9 mouse cellular contexts compared by ENCODE assay signal in the genomic region with DNA sequence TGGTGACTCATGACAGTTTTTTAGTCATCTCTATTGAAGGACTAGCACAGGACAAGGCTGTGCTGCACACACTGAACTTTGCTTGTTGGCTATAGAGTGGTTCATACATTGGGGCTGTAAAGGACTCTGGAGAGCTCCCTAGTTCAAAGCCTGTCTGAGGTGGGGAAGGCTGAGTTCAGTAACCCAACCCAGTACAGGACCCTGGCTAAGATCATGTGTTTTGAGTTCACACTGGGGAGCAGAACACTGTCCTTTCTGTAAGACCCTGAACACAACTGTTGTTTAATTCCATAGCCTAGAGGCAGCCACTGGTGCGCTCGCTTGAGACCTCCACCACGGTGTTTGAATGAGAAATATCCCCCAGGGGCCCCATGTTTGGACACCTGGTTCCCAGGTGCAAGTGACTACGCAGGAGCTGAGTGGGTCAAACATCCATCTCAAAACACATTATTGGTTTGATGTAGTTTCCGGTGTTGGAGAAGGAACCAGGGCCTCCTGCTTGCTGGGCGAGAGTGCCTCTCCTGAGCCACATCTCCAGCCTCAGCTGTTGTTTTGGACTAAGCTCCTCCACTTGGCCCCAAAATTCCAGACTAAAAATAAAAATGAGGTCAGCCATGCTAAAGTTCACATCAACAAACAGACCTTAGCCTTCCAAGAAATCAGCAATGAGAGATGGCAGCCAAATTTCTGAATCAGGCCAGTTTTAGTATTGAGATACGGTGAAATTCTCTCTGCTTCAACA. TPM values are rescaled to one million over a fixed set of nuclear protein-coding genes. Genes with fewer than 3 reads are reported as not detected.
DNase-seq lines count a peak whose midpoint lies in the region; ATAC-seq lines count a peak whose summit lies in the region.
"Had no signal": no experiment of that assay in that cellular context is flagged by ENCODE, and none has a peak within 500 bp of the region (broad histone marks: within the 10 kb centered on the region; RNA-seq: fewer than 3 reads in every experiment).

No protein-coding gene starts in this region.

- no peak overlapping the region; the same call in 1 of the 2 replicates for H3K27ac ChIP-seq in lung, embryonic 16.5 days (ENCODE audit: low read length)
- no peak overlapping the region for H3K27ac ChIP-seq in hindbrain, embryonic 16.5 days (ENCODE audit: low read depth, low read length)
- H3K27ac ChIP-seq: lung, embryonic 15.5 days had no signal

- H3K9ac ChIP-seq in lung, embryonic 16.5 days (ENCODE audit: low read length), result no peak overlapping the region
- no peak overlapping the region for H3K9ac ChIP-seq in hindbrain, embryonic 16.5 days (ENCODE audit: low read depth, low read length)
- H3K9ac ChIP-seq: lung, embryonic 15.5 days had no signal

- peak; percentile 47; the same call in 1 of the 2 replicates for ATAC-seq in lung, embryonic 16.5 days (ENCODE audit: low read depth)
- no peak for ATAC-seq in erythroblast, adult 5-6 weeks (replicated peaks; ENCODE audit: low FRiP score, poor library complexity, severe bottlenecking)
- no peak for ATAC-seq in hindbrain, embryonic 16.5 days

- no peaks in the 10 kb centered on the region for H3K9me3 ChIP-seq in lung, embryonic 16.5 days (ENCODE audit: control insufficient read depth, low read length)
- H3K9me3 ChIP-seq in hindbrain, embryonic 16.5 days (ENCODE audit: control insufficient read depth, low read length), result no peaks in the 10 kb centered on the region
- H3K9me3 ChIP-seq: lung, embryonic 15.5 days had no signal

- no peak overlapping the region for H3K4me2 ChIP-seq in lung, embryonic 16.5 days (ENCODE audit: low read depth, low read length)
- H3K4me2 ChIP-seq in hindbrain, embryonic 16.5 days (ENCODE audit: low read length), result no peak overlapping the region
- H3K4me2 ChIP-seq: lung, embryonic 15.5 days had no signal

- H3K4me3 ChIP-seq in lung, embryonic 16.5 days (ENCODE audit: low read length), result no peak overlapping the region
- H3K4me3 ChIP-seq in hindbrain, embryonic 16.5 days (ENCODE audit: low read length), result no peak overlapping the region
- H3K4me3 ChIP-seq: lung, embryonic 15.5 days had no signal

- 58% methylated on average over 7 of the region's 7 CpGs for whole genome bisulfite sequencing in lung, embryonic 16.5 days
- WGBS in hindbrain, embryonic 16.5 days, result 82% methylated on average over 7 of the region's 7 CpGs

- peaks cover 3% of the 10 kb centered on the region for H3K4me1 ChIP-seq in lung, embryonic 16.5 days (replicated peaks; ENCODE audit: control insufficient read depth, insufficient read depth, low read length)
- no peaks in the 10 kb centered on the region for H3K4me1 ChIP-seq in hindbrain, embryonic 16.5 days (ENCODE audit: control insufficient read depth, insufficient read depth, low read depth, low read length)

- no peaks in the 10 kb centered on the region for H3K27me3 ChIP-seq in lung, embryonic 16.5 days (ENCODE audit: control insufficient read depth, insufficient read depth, low read depth, low read length)
- H3K27me3 ChIP-seq in hindbrain, embryonic 16.5 days (replicated peaks; ENCODE audit: control insufficient read depth, insufficient read depth, low read length), result no peaks in the 10 kb centered on the region
- H3K27me3 ChIP-seq: lung, embryonic 15.5 days had no signal

- intact Hi-C loops in heart, postnatal 36 days (cut with DNase I), result no loop called here

- peak; percentile 58 for DNase-seq in adrenal gland, adult 2 months
- DNase-seq in adrenal gland, postnatal 4 days (ENCODE audit: low spot score in 2 of 2), result no peak
- DNase-seq in cerebellum, postnatal 10 days, result peak; percentile 23 to 44
- DNase-seq in heart, postnatal 36 days, result peak; percentile 61 to 69
- no peak for DNase-seq in embryo, embryonic 10 days (ENCODE audit: low spot score)

- H3K36me3 ChIP-seq in lung, embryonic 16.5 days (ENCODE audit: control insufficient read depth, insufficient read depth, low read length), result no peaks in the 10 kb centered on the region
- H3K36me3 ChIP-seq in hindbrain, embryonic 16.5 days (ENCODE audit: control insufficient read depth, insufficient read depth, low read length), result no peaks in the 10 kb centered on the region
- H3K36me3 ChIP-seq: lung, embryonic 15.5 days had no signal

RNA-seq across cellular contexts. Expression of a gene that starts 10.0 kb away (rescaled TPM):
- 10 to 100 TPM; 53.7 to 58.8 TPM for total RNA-seq in adrenal gland, adult 2 months (2021)
- 24.1 and 25.1 TPM in 2 replicates for polyA plus RNA-seq in adrenal gland, adult 2 months (2012; rRNA removed)
- total RNA-seq in adrenal gland, postnatal 4 days (2021), result 10 to 100 TPM; 54.8 to 62.6 TPM
- 10 to 100 TPM; 24.1 to 28.1 TPM for total RNA-seq in heart, postnatal 36 days (2021)
- 57.8 and 68.0 TPM in 2 replicates for polyA plus RNA-seq in lung, embryonic 16.5 days (2015; fragmentation: Nextera tagmentation; extraction: Ambion mirVana)
- 5.2 and 8.4 TPM in 2 replicates for total RNA-seq in erythroblast, adult 5-6 weeks (2015; ENCODE audit: low replicate concordance)
- 4.5 and 19.8 TPM in 2 replicates for total RNA-seq in erythroblast, adult 5-6 weeks (2017; ENCODE audit: low replicate concordance)
- polyA plus RNA-seq in hindbrain, embryonic 16.5 days (2015; fragmentation: Nextera tagmentation; extraction: Ambion mirVana), result 91.3 and 98.0 TPM in 2 replicates

RNA-seq across cellular contexts. Expression of a gene that starts 33.2 kb away (rescaled TPM):
- 10 to 100 TPM; 60.5 to 97.8 TPM for total RNA-seq in adrenal gland, adult 2 months (2021)
- polyA plus RNA-seq in adrenal gland, adult 2 months (2012; rRNA removed), result 20.5 and 32.0 TPM in 2 replicates
- 10 to 100 TPM; 86.3 to 92.5 TPM for total RNA-seq in adrenal gland, postnatal 4 days (2021)
- 10 to 100 TPM; 64.4 to 71.8 TPM for total RNA-seq in heart, postnatal 36 days (2021)
- 8.0 and 9.0 TPM in 2 replicates for polyA plus RNA-seq in lung, embryonic 16.5 days (2015; fragmentation: Nextera tagmentation; extraction: Ambion mirVana)
- total RNA-seq in erythroblast, adult 5-6 weeks (2015; ENCODE audit: low replicate concordance), result 34.3 and 65.1 TPM in 2 replicates
- total RNA-seq in erythroblast, adult 5-6 weeks (2017; ENCODE audit: low replicate concordance), result 60.3 and 66.8 TPM in 2 replicates
- 9.4 and 9.8 TPM in 2 replicates for polyA plus RNA-seq in hindbrain, embryonic 16.5 days (2015; fragmentation: Nextera tagmentation; extraction: Ambion mirVana)

Comparison
In these comparisons a context has a peak if more than half of its experiments do, and no peak if none do; other contexts are left out.
1. DNase-seq: peak in adrenal gland, adult 2 months (single experiment), cerebellum, postnatal 10 days (2 of 2) and heart, postnatal 36 days (2 of 2); none in adrenal gland, postnatal 4 days (0 of 2) and embryo, embryonic 10 days (single experiment).